Mouse (Mus musculus) megakaryocyte, embryonic 14.5 days (primary cell): ENCODE measurements at regions not wholly inside any gene's neighbourhood (a gene's known extent, or its start where the extent isn't known, plus 50 kb on each side); places are given as distances from the start of the nearest gene placed in this dataset.
A peak's percentile ranks its signal among the peaks of the same experiment; 100 is the strongest.

Experiments used
- H3K27me3 ChIP-seq: replicated peaks from 2 replicates; pipeline ENCODE3; 2012; ENCODE audit warnings: inconsistent platforms
- H3K36me3 ChIP-seq: replicated peaks from 2 replicates; pipeline ENCODE3; 2012; ENCODE audit warnings: low read length, inconsistent platforms, mixed read lengths
- H3K4me1 ChIP-seq: 2 replicates; pipeline ENCODE4 v1.6.1; 2012; ENCODE audit warnings: inconsistent platforms
- H3K4me3 ChIP-seq: replicated peaks from 2 replicates; pipeline ENCODE3; 2012; ENCODE audit warnings: moderate library complexity, mild to moderate bottlenecking, inconsistent platforms
- H3K9me3 ChIP-seq: 2 replicates; pipeline ENCODE4 v1.6.1; 2012; ENCODE audit warnings: inconsistent platforms
- FLI1 ChIP-seq: IDR thresholded peaks from 2 replicates; pipeline ENCODE4 v1.6.1; 2012; ENCODE audit warnings: low read length, inconsistent platforms, mixed read lengths
- GATA1 ChIP-seq: IDR thresholded peaks from 3 replicates; pipeline ENCODE4 v1.6.1; 2012; ENCODE audit warnings: mixed read lengths, low read length, inconsistent platforms, borderline replicate concordance

DNA sequence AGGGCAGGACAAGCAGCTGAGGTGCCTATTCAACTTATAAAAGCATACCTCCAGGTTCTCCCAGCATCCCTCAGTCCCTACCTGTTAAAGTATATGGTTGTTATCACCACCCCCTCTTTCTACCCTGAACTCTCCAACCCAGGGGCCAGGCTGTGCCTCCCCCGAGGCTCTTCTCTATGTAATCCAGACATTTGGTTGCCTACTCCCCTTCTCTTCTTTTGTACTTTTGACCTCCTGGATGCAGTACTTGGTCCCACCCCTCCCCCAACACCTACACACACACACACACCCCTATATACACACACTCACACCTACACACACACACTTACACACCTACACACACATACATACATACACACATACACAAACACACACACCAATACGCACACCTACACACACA lies 180.4 kb upstream of the Frmd6 start:
- no peak for TF ChIP-seq GATA1
- no peak for TF ChIP-seq FLI1
- Histone ChIP-seq H3K4me1 (peaks cover 21% of the 10 kb centered on the region), H3K4me3 (no peak overlapping the region), H3K9me3 (no peaks in the 10 kb centered on the region), H3K27me3 (peaks cover 10% of the 10 kb centered on the region), H3K36me3 (no peaks in the 10 kb centered on the region)

DNA sequence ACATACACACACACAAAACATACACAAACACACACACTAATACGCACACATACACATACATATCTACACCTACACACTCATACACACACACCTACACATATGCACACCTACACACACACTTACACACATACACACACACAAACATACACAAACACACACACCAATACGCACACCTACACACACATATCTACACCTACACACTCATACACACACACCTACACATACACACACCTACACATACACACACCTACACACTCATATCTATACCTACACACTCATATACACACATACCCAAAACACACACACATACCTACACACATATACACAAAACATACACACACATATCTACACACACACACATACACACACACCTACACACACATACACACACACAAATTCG lies 179.9 kb upstream of the Frmd6 start:
- H3K4me3 ChIP-seq, result no peak overlapping the region
- no peaks in the 10 kb centered on the region for H3K9me3 ChIP-seq
- no peaks in the 10 kb centered on the region for H3K36me3 ChIP-seq
- TF ChIP-seq FLI1 (no peak), GATA1 (no peak)
- peaks cover 26% of the 10 kb centered on the region for H3K4me1 ChIP-seq
- peaks cover 10% of the 10 kb centered on the region for H3K27me3 ChIP-seq

DNA sequence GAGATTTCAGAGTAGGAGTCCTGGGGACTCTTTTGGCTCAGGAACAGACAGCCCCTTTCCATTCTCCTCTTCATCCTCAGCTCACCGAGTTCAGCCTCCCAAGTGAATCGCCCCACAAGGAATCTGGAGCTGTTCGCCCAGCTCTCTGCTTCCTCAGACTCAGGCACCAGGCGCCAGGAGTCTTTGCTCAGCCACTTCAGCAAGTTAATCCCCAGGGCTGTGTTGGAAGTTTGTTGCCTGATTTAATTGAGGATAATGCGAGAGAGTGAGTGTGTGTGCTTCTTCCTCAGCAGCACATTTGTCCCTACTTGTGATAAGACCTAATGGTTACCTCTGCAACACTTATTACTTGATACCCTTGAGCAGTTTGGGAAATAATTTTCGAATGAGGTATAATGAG lies 177.8 kb upstream of the Frmd6 start:
- Histone ChIP-seq H3K36me3 (no peaks in the 10 kb centered on the region), H3K9me3 (peaks cover under 1% of the 10 kb centered on the region; the same call in 1 of the 2 replicates), H3K4me3 (no peak overlapping the region), H3K4me1 (peaks cover 32% of the 10 kb centered on the region), H3K27me3 (peaks cover 10% of the 10 kb centered on the region)
- no peak for TF ChIP-seq GATA1
- no peak for TF ChIP-seq FLI1

DNA sequence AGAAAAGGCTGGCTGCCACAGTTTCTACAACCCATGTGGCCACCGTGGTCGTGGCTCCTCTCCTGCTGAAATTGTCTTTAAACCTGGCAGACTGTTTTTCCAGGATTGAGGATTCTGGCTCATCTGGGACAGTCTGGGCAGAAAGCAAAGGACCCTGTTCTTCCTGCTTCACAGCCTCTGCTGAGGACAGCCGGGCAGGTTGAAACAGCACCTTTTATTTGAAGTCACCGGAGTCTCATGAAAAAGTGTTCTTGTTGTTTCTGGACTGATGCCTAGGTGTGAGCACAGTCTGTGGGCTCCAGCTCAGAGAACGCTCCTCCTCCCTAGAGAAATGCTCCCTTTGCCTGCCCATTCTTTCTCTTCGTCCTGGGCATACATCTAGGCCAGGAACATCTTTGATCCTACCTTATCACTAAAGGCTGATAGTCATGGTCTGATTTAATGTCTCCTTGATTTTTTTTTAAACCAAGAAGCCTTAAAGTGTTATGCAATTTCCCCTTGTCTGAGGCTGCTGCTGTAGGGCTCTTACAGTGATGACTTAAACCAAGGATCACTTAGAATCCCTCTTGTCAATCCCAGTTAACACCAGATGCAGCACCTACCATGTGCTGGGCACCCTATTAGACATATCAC lies 177.0 kb upstream of the Frmd6 start:
- peaks cover 3% of the 10 kb centered on the region for H3K9me3 ChIP-seq
- H3K4me1 ChIP-seq, result peaks cover 32% of the 10 kb centered on the region
- no peaks in the 10 kb centered on the region for H3K36me3 ChIP-seq
- no peak for TF ChIP-seq GATA1
- no peak for TF ChIP-seq FLI1
- peaks cover 10% of the 10 kb centered on the region for H3K27me3 ChIP-seq
- no peak overlapping the region for H3K4me3 ChIP-seq

DNA sequence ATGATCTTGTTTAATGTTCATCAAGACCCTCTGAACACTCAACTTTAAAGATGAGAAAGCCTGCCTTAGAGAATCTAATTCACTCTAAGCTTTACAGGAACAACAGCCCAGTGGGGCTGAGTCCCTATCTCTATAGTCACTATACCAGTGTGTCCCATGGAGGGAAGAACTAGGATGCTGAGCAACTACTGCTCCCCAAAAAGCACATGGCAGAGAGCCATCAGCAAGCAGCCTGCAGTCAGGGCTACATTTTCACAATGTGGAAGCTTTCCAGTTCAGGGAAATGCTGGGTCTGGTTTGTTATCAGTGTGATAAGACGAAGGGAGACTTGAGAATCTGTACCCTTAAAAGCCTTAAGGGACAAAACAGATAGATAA lies 176.5 kb upstream of the Frmd6 start:
- H3K4me1 ChIP-seq, result peaks cover 32% of the 10 kb centered on the region
- H3K36me3 ChIP-seq, result no peaks in the 10 kb centered on the region
- no peak overlapping the region for H3K4me3 ChIP-seq
- no peak for TF ChIP-seq GATA1
- no peak for TF ChIP-seq FLI1
- peaks cover 3% of the 10 kb centered on the region for H3K9me3 ChIP-seq
- peaks cover 10% of the 10 kb centered on the region for H3K27me3 ChIP-seq

DNA sequence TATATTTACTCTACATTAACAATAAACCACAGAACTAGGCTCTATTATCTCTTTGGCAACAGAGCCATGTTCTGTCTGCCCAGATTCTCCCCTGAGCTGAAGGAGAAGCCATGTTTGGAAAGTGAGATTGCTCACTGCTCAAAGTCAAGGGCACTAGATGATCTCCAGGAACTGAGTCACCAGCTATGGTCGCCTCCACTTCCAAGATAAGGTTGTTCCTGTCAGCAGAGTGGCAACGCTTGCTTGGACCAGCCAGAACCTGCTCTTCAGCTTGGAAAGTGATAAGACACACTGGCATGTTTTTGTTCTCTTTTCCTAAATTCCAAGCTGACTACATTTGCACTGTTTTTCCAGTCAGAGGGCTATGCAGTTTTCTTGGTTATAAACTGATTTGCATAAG lies 175.6 kb upstream of the Frmd6 start:
- H3K9me3 ChIP-seq, result peaks cover 3% of the 10 kb centered on the region
- TF ChIP-seq FLI1, result no peak
- TF ChIP-seq GATA1, result no peak
- H3K4me1 ChIP-seq, result peaks cover 36% of the 10 kb centered on the region
- H3K27me3 ChIP-seq, result peaks cover 10% of the 10 kb centered on the region
- H3K36me3 ChIP-seq, result no peaks in the 10 kb centered on the region
- H3K4me3 ChIP-seq, result peak overlapping the region; percentile 70

DNA sequence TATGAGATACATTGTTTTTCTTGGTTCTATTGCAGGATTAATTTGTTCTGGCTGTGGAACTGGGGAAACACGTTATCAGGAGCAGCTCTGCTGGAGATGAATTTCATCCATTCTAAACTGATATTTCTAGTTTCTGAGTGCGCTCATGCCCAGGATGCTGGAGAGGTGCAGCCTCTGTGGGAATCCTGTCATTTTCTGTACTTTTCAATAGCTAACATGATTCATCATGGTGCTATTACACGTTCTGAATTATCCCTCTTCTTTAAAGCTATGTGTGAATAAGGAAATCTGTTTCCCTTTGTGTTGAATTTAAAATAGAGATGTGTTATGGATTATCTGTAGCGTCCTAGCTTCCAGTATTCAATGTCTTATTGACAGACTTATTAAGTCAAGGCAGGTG lies 174.8 kb upstream of the Frmd6 start:
- Histone ChIP-seq H3K27me3 (peaks cover 10% of the 10 kb centered on the region), H3K36me3 (no peaks in the 10 kb centered on the region), H3K4me3 (no peak overlapping the region), H3K9me3 (peaks cover 3% of the 10 kb centered on the region), H3K4me1 (peaks cover 44% of the 10 kb centered on the region)
- TF ChIP-seq FLI1, result no peak
- no peak for TF ChIP-seq GATA1

DNA sequence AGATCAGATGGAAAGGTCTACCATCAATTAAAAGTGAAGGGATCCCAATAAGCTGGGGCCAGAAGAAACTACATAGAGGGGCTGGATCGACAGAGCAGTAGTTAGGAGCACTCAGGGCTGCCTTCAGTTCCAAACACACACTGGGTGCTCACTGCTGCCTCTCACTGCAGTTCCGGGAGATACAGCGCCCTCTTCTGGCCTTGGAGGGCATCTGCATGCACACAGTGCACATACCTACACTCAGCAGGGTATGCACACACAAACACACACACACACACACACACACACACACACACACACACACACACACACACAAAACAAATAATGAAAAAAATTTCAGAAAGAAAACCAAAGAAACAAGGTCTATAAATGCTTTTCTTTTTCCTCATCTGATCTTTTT lies 172.6 kb upstream of the Frmd6 start:
- H3K27me3 ChIP-seq, result peaks cover 5% of the 10 kb centered on the region
- no peak for TF ChIP-seq FLI1
- TF ChIP-seq GATA1, result no peak
- peaks cover 3% of the 10 kb centered on the region for H3K9me3 ChIP-seq
- H3K36me3 ChIP-seq, result no peaks in the 10 kb centered on the region
- peaks cover 67% of the 10 kb centered on the region for H3K4me1 ChIP-seq
- peak overlapping the region; percentile 5 for H3K4me3 ChIP-seq

DNA sequence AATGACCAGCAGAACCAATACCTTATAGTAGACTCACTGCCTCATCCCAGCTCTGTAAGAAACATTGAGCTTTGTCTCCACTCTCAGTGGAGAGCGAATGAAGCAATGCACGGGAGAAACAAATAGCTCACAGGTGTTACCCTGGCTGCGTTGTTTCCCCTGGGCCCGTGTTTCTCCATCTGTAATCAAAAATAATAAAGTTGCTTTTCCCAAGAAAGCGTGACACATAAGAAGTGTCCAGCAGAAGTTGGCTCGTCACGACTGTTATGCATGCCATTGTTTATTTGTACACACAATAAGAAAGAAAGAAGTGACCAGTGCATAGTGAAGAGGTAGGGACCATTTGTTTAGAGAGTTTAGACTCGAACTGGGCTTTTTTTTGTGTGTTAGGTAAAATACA lies 171.3 kb upstream of the Frmd6 start:
- Histone ChIP-seq H3K4me1 (peaks cover 61% of the 10 kb centered on the region), H3K27me3 (no peaks in the 10 kb centered on the region), H3K36me3 (no peaks in the 10 kb centered on the region), H3K9me3 (peaks cover 3% of the 10 kb centered on the region), H3K4me3 (no peak overlapping the region)
- no peak for TF ChIP-seq FLI1
- TF ChIP-seq GATA1, result no peak

DNA sequence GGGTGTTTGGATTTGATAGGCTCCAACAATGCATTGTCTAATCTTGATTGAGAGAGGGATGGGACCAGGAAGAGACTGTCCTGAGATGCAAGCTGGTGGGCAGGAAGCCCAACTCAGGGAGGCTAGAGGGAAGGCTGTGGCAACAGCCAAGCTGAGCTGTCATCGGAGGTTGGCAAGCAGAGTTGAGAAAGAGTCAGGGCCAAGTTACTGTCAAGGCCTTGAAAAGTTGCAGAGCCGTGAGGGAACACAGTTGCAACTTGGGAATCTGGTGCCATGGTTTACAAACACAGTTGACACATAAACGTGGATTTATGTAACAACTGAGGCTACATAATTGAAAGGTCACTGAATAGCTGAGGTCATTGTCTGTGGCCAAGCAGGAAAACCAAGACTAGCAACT lies 170.8 kb upstream of the Frmd6 start:
- Histone ChIP-seq H3K4me3 (peak overlapping the region; percentile 28), H3K9me3 (peaks cover 3% of the 10 kb centered on the region), H3K36me3 (no peaks in the 10 kb centered on the region), H3K4me1 (peaks cover 61% of the 10 kb centered on the region), H3K27me3 (no peaks in the 10 kb centered on the region)
- no peak for TF ChIP-seq FLI1
- no peak for TF ChIP-seq GATA1

DNA sequence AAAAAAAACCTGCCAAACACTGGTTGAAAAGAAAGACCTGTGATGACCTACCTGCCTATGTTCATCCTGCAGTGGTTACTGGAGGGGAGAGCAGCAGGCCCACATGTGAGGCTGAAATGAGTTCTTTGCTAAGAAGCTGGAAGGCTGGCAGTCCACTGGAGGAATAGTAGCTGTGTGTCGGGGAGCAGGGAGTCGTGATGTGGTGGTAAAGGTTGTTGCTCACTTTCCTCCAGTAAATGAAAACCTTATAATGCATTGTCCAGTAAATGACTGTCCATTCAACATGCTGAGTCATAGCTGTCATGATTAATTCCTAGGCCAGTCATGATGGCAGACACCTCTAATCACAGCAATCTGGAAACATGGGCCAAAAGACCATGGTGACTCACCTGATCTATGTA lies 169.9 kb upstream of the Frmd6 start:
- TF ChIP-seq FLI1 (no peak), GATA1 (no peak)
- no peaks in the 10 kb centered on the region for H3K27me3 ChIP-seq
- no peak overlapping the region for H3K4me3 ChIP-seq
- H3K9me3 ChIP-seq, result peaks cover 3% of the 10 kb centered on the region
- H3K36me3 ChIP-seq, result no peaks in the 10 kb centered on the region
- H3K4me1 ChIP-seq, result peaks cover 54% of the 10 kb centered on the region
